Mouse (Mus musculus) forebrain, embryonic 14.5 days (tissue): Measurements from ENCODE around the gene Eps15l1. TPM values are rescaled to one million over a fixed set of nuclear protein-coding genes. Genes with fewer than 3 reads are reported as not detected.
A peak's percentile ranks its signal among the peaks of the same experiment; 100 is the strongest.

ENCODE experiments used
- ATAC-seq: fragments of 200-750 bp; cut with Nextera tagmentation; 2 replicates; pipeline ENCODE4 v1.8.0; 2017; ENCODE audit warnings: mild to moderate bottlenecking, moderate library complexity
- DNase-seq: peaks from one replicate; pipeline ENCODE4 v3.0.0-alpha.2; 2015; ENCODE audit warnings: low spot score
- H3K27ac ChIP-seq: fragments of 300-500 bp; sonication (generic); 2 replicates; pipeline ENCODE4 v1.5.1; 2014; ENCODE audit warnings: low read depth, mild to moderate bottlenecking, control low read depth, low read length, moderate library complexity
- H3K27me3 ChIP-seq: fragments of 300-500 bp; sonication (generic); replicated peaks from 2 replicates; pipeline ENCODE4 v1.6.1; 2014; ENCODE audit warnings: low read length, control low read depth, mixed read lengths; ENCODE audit not compliant: control insufficient read depth, insufficient read depth
- H3K36me3 ChIP-seq: fragments of 300-500 bp; sonication (generic); 2 replicates; pipeline ENCODE4 v1.6.1; 2014; ENCODE audit warnings: low read length, control low read depth; ENCODE audit not compliant: control insufficient read depth, insufficient read depth
- H3K4me1 ChIP-seq: fragments of 300-500 bp; sonication (generic); 2 replicates; pipeline ENCODE4 v1.6.1; 2014; ENCODE audit warnings: antibody characterized with exemption, low read length, control low read depth; ENCODE audit not compliant: control insufficient read depth, insufficient read depth
- H3K4me2 ChIP-seq: fragments of 300-500 bp; sonication (generic); 2 replicates; pipeline ENCODE4 v1.6.1; 2014; ENCODE audit warnings: mild to moderate bottlenecking, control low read depth, low read length
- H3K4me3 ChIP-seq: fragments of 300-500 bp; sonication (generic); 2 replicates; pipeline ENCODE4 v1.5.1; 2014; ENCODE audit warnings: low read depth, low read length, control low read depth
- H3K9ac ChIP-seq: fragments of 300-500 bp; sonication (generic); 2 replicates; pipeline ENCODE4 v1.6.1; 2014; ENCODE audit warnings: mild to moderate bottlenecking, low read length, control low read depth, moderate library complexity
- H3K9me3 ChIP-seq: fragments of 300-500 bp; sonication (generic); replicated peaks from 2 replicates; pipeline ENCODE4 v1.6.1; 2016; ENCODE audit warnings: low read length, control low read depth, mixed read lengths; ENCODE audit not compliant: control insufficient read depth
- WGBS: fragments of 180-500 bp; shearing (Covaris S2); extraction: QIAGEN DNeasy Blood & Tissue Kit; methylation state at CpG from one replicate; pipeline ENCODE4 v1.1.7; 2014; 5-methylcytosine and 5-hydroxymethylcytosine counted together
- polyA plus RNA-seq: library from polyadenylated mRNA; unstranded; fragments of >200 nt; fragmentation: Nextera tagmentation; extraction: Ambion mirVana; gene quantifications from 2 replicates; pipeline ENCODE4 v1.2.1, GENCODE M21; 2014

Eps15l1 gene
- polyA plus RNA-seq, 1 experiment from 2014 or later: 57.8 TPM

- Histone ChIP-seq H3K4me1 (0 out of 2 replicates have a peak, but pooled peaks cover 3% of the 10 kb centered on the region), H3K4me3 (no peak overlapping the region), H3K9ac (no peak overlapping the region), H3K27me3 (peaks cover 24% of the 10 kb centered on the region), H3K36me3 (no peaks in the 10 kb centered on the region), H3K9me3 (no peaks in the 10 kb centered on the region), H3K4me2 (no peak overlapping the region), H3K27ac (no peak overlapping the region)
- no peak for ATAC-seq
- 11% methylated on average over 10 of the region's 10 CpGs for WGBS
- no peak for DNase-seq
These were observed 105.1 kb downstream of the Eps15l1 start for GRCm38 (mm10) chr8:72316053-72316695.

- no peaks in the 10 kb centered on the region for H3K9me3 ChIP-seq
These were observed 108.2 kb downstream of the Eps15l1 start for GRCm38 (mm10) chr8:72312926-72313518.

GRCm38 (mm10) chr8:72310849-72311506 is 110.3 kb downstream of the Eps15l1 start:
- H3K27ac ChIP-seq: no peak overlapping the region
- H3K27me3 ChIP-seq: no peaks in the 10 kb centered on the region
- H3K4me2 ChIP-seq: no peak overlapping the region
- no peaks in the 10 kb centered on the region for H3K36me3 ChIP-seq
- WGBS: 33% methylated on average over 8 of the region's 8 CpGs
- no peaks in the 10 kb centered on the region for H3K4me1 ChIP-seq
- H3K9me3 ChIP-seq: no peaks in the 10 kb centered on the region
- H3K4me3 ChIP-seq: no peak overlapping the region
- ATAC-seq: peak; percentile 34; the same call in 1 of the 2 replicates
- DNase-seq: peak; percentile 41
- H3K9ac ChIP-seq: no peak overlapping the region

More at GRCm38 (mm10) chr8:72312926-72313518, 108.2 kb downstream of the Eps15l1 start:
- Histone ChIP-seq H3K4me1 (no peaks in the 10 kb centered on the region), H3K4me3 (no peak overlapping the region), H3K4me2 (no peak overlapping the region), H3K36me3 (no peaks in the 10 kb centered on the region), H3K9ac (no peak overlapping the region), H3K27me3 (no peaks in the 10 kb centered on the region), H3K27ac (no peak overlapping the region)
- DNase-seq (no peak), ATAC-seq (no peak)
- 83% methylated on average over 3 of the region's 3 CpGs for WGBS

GRCm38 (mm10) chr8:72308276-72308675 is 113.0 kb downstream of the Eps15l1 start:
- Histone ChIP-seq H3K27me3 (no peaks in the 10 kb centered on the region), H3K9ac (no peak overlapping the region), H3K36me3 (no peaks in the 10 kb centered on the region), H3K4me3 (no peak overlapping the region), H3K4me1 (no peaks in the 10 kb centered on the region), H3K9me3 (no peaks in the 10 kb centered on the region), H3K27ac (no peak overlapping the region), H3K4me2 (no peak overlapping the region)
- DNase-seq (peak; percentile 28), ATAC-seq (no peak)
- 24% methylated on average over 6 of the region's 6 CpGs for WGBS

GRCm38 (mm10) chr8:72306913-72307312 is 114.3 kb downstream of the Eps15l1 start:
- DNase-seq: no peak
- Histone ChIP-seq H3K4me3 (no peak overlapping the region), H3K4me2 (no peak overlapping the region), H3K4me1 (no peaks in the 10 kb centered on the region), H3K27ac (no peak overlapping the region), H3K27me3 (no peaks in the 10 kb centered on the region), H3K9ac (no peak overlapping the region), H3K36me3 (no peaks in the 10 kb centered on the region), H3K9me3 (no peaks in the 10 kb centered on the region)
- WGBS: 91% methylated on average over 5 of the region's 5 CpGs
- ATAC-seq: no peak

- no peak within 1 kb of the TSS for H3K4me3 ChIP-seq
- ATAC-seq: no peak
- H3K27me3 ChIP-seq: no peaks in the 10 kb centered on the region
These were observed 115.9 kb downstream of the Eps15l1 start, which contains the start of gene Gm10282 for GRCm38 (mm10) chr8:72305210-72305905. Gene Gm10282, minus strand, starts transcription at chr8:72305260.

GRCm38 (mm10) chr8:72303633-72304032 is 117.6 kb downstream of the Eps15l1 start:
- H3K4me2 ChIP-seq: no peak overlapping the region
- no peak for DNase-seq
- no peak overlapping the region for H3K27ac ChIP-seq
- no peaks in the 10 kb centered on the region for H3K4me1 ChIP-seq
- no peaks in the 10 kb centered on the region for H3K27me3 ChIP-seq
- no peak overlapping the region for H3K4me3 ChIP-seq
- no peak overlapping the region for H3K9ac ChIP-seq
- WGBS: 68% methylated on average over 8 of the region's 8 CpGs
- no peaks in the 10 kb centered on the region for H3K9me3 ChIP-seq
- ATAC-seq: no peak
- H3K36me3 ChIP-seq: no peaks in the 10 kb centered on the region

More at GRCm38 (mm10) chr8:72305210-72305905, 115.9 kb downstream of the Eps15l1 start, which contains the start of gene Gm10282:
- Histone ChIP-seq H3K9ac (no peak within 1 kb of the TSS), H3K27ac (no peak within 1 kb of the TSS), H3K36me3 (no peaks in the 10 kb centered on the region), H3K9me3 (no peaks in the 10 kb centered on the region), H3K4me1 (no peaks in the 10 kb centered on the region), H3K4me2 (no peak within 1 kb of the TSS)
- DNase-seq: no peak
- 74% methylated on average over 11 of the region's 16 CpGs for WGBS

- Histone ChIP-seq H3K27me3 (no peaks in the 10 kb centered on the region), H3K4me1 (no peaks in the 10 kb centered on the region), H3K9ac (no peak overlapping the region), H3K27ac (no peak overlapping the region), H3K36me3 (no peaks in the 10 kb centered on the region), H3K4me2 (no peak overlapping the region), H3K4me3 (no peak overlapping the region), H3K9me3 (no peaks in the 10 kb centered on the region)
- 71% methylated on average over 8 of the region's 8 CpGs for WGBS
- DNase-seq: no peak
- no peak for ATAC-seq
These were observed 118.2 kb downstream of the Eps15l1 start for GRCm38 (mm10) chr8:72302986-72303612.
